Mouse (Mus musculus): Measurements from ENCODE around the gene Fhit. TPM values are rescaled to one million over a fixed set of nuclear protein-coding genes. Genes with fewer than 3 reads are reported as not detected.
"Not testable (repeated sequence)": the region's sequence is repeated elsewhere in the genome, so short reads cannot be mapped to it uniquely, and the experiment has no call there.

Gene Fhit
- total and polyA plus RNA-seq, 2 experiments from 2014 or later, result 2.5 to 12.5 TPM

- H3K27me3 ChIP-seq (ENCODE audit: insufficient read depth, low read length), result no peaks in the 10 kb centered on the region
- H3K9ac ChIP-seq (replicated peaks; ENCODE audit: low read length), result no peak overlapping the region
- H3K4me1 ChIP-seq (ENCODE audit: insufficient read depth, low read length), result no peaks in the 10 kb centered on the region
- no peaks in the 10 kb centered on the region for H3K9me3 ChIP-seq (ENCODE audit: low read length)
- H3K4me3 ChIP-seq (ENCODE audit: low read length), result no peak overlapping the region
- WGBS, result 28% methylated on average over 5 of the region's 5 CpGs
- no peak for TF ChIP-seq CTCF (IDR thresholded peaks at IDR 0.05; ENCODE audit: low read depth)
- no peak overlapping the region for H3K27ac ChIP-seq
- no peak overlapping the region for H3K4me2 ChIP-seq (ENCODE audit: low read depth, low read length)
- no peaks in the 10 kb centered on the region for H3K36me3 ChIP-seq (ENCODE audit: insufficient read depth, low read length)
- DNase-seq (ENCODE audit: low spot score) (peak; percentile 43), ATAC-seq (no peak)
Observed at GRCm38 (mm10) chr14:11083462-11083861, 78.4 kb downstream of the Fhit start.

- Histone ChIP-seq H3K36me3 (ENCODE audit: insufficient read depth, low read length) (no peaks in the 10 kb centered on the region), H3K9me3 (ENCODE audit: low read length) (no peaks in the 10 kb centered on the region), H3K27ac (no peak overlapping the region), H3K27me3 (ENCODE audit: insufficient read depth, low read length) (no peaks in the 10 kb centered on the region), H3K4me2 (ENCODE audit: low read depth, low read length) (no peak overlapping the region), H3K4me3 (ENCODE audit: low read length) (no peak overlapping the region), H3K4me1 (ENCODE audit: insufficient read depth, low read length) (no peaks in the 10 kb centered on the region), H3K9ac (replicated peaks; ENCODE audit: low read length) (no peak overlapping the region)
- 55% methylated on average over 2 of the region's 2 CpGs for WGBS
- TF ChIP-seq CTCF (IDR thresholded peaks at IDR 0.05; ENCODE audit: low read depth), result no peak
- ATAC-seq (no peak), DNase-seq (ENCODE audit: low spot score) (no peak)
Observed at GRCm38 (mm10) chr14:11063594-11063993, 98.2 kb downstream of the Fhit start.

GRCm38 (mm10) chr14:11060221-11060620 is 101.6 kb downstream of the Fhit start:
- Histone ChIP-seq H3K4me3 (ENCODE audit: low read length) (no peak overlapping the region), H3K4me1 (ENCODE audit: insufficient read depth, low read length) (no peaks in the 10 kb centered on the region), H3K9ac (replicated peaks; ENCODE audit: low read length) (no peak overlapping the region), H3K36me3 (ENCODE audit: insufficient read depth, low read length) (no peaks in the 10 kb centered on the region), H3K27me3 (ENCODE audit: insufficient read depth, low read length) (no peaks in the 10 kb centered on the region), H3K9me3 (ENCODE audit: low read length) (no peaks in the 10 kb centered on the region), H3K4me2 (ENCODE audit: low read depth, low read length) (no peak overlapping the region), H3K27ac (no peak overlapping the region)
- ATAC-seq, result no peak
- TF ChIP-seq CTCF (IDR thresholded peaks at IDR 0.05; ENCODE audit: low read depth), result no peak
- no peak for DNase-seq (ENCODE audit: low spot score)

GRCm38 (mm10) chr14:11039503-11040300 is 122.1 kb downstream of the Fhit start:
- not testable (repeated sequence) for H3K4me3 ChIP-seq (ENCODE audit: low read length); H3K9ac ChIP-seq (replicated peaks; ENCODE audit: low read length); ATAC-seq; H3K27ac ChIP-seq; H3K4me1 ChIP-seq (ENCODE audit: insufficient read depth, low read length); DNase-seq (ENCODE audit: low spot score); H3K27me3 ChIP-seq (ENCODE audit: insufficient read depth, low read length); H3K9me3 ChIP-seq (ENCODE audit: low read length); H3K4me2 ChIP-seq (ENCODE audit: low read depth, low read length); H3K36me3 ChIP-seq (ENCODE audit: insufficient read depth, low read length)
- WGBS, result 61% methylated on average over 8 of the region's 8 CpGs

GRCm38 (mm10) chr14:11021391-11021790 is 140.4 kb downstream of the Fhit start:
- WGBS, result 16% methylated on average over 3 of the region's 3 CpGs
- Histone ChIP-seq H3K4me1 (ENCODE audit: insufficient read depth, low read length) (0 out of 2 replicates have a peak, but pooled peaks cover 3% of the 10 kb centered on the region), H3K4me3 (ENCODE audit: low read length) (no peak overlapping the region), H3K9me3 (ENCODE audit: low read length) (no peaks in the 10 kb centered on the region), H3K4me2 (ENCODE audit: low read depth, low read length) (no peak overlapping the region), H3K36me3 (ENCODE audit: insufficient read depth, low read length) (no peaks in the 10 kb centered on the region), H3K9ac (replicated peaks; ENCODE audit: low read length) (no peak overlapping the region), H3K27me3 (ENCODE audit: insufficient read depth, low read length) (no peaks in the 10 kb centered on the region), H3K27ac (no peak overlapping the region)
- DNase-seq (ENCODE audit: low spot score), result peak; percentile 18
- TF ChIP-seq CTCF (IDR thresholded peaks at IDR 0.05; ENCODE audit: low read depth), result no peak
- ATAC-seq, result no peak

GRCm38 (mm10) chr14:10978651-10979050 is 183.2 kb downstream of the Fhit start:
- 81% methylated on average over 3 of the region's 3 CpGs for WGBS
- no peak overlapping the region for H3K4me2 ChIP-seq (ENCODE audit: low read depth, low read length)
- H3K9me3 ChIP-seq (ENCODE audit: low read length), result no peaks in the 10 kb centered on the region
- no peak for DNase-seq (ENCODE audit: low spot score)
- no peak overlapping the region for H3K27ac ChIP-seq
- no peak for TF ChIP-seq CTCF (IDR thresholded peaks at IDR 0.05; ENCODE audit: low read depth)
- no peak overlapping the region for H3K4me3 ChIP-seq (ENCODE audit: low read length)
- H3K9ac ChIP-seq (replicated peaks; ENCODE audit: low read length), result no peak overlapping the region
- H3K4me1 ChIP-seq (ENCODE audit: insufficient read depth, low read length), result no peaks in the 10 kb centered on the region
- no peak for ATAC-seq
- H3K27me3 ChIP-seq (ENCODE audit: insufficient read depth, low read length), result no peaks in the 10 kb centered on the region
- no peaks in the 10 kb centered on the region for H3K36me3 ChIP-seq (ENCODE audit: insufficient read depth, low read length)

GRCm38 (mm10) chr14:10941647-10942046 is 220.2 kb downstream of the Fhit start:
- no peaks in the 10 kb centered on the region for H3K36me3 ChIP-seq (ENCODE audit: insufficient read depth, low read length)
- no peaks in the 10 kb centered on the region for H3K9me3 ChIP-seq (ENCODE audit: low read length)
- H3K9ac ChIP-seq (replicated peaks; ENCODE audit: low read length), result no peak overlapping the region
- WGBS, result 95% methylated on average over 1 of the region's 1 CpGs
- DNase-seq (ENCODE audit: low spot score) (no peak), ATAC-seq (no peak)
- H3K4me1 ChIP-seq (ENCODE audit: insufficient read depth, low read length), result no peaks in the 10 kb centered on the region
- H3K4me2 ChIP-seq (ENCODE audit: low read depth, low read length), result no peak overlapping the region
- no peaks in the 10 kb centered on the region for H3K27me3 ChIP-seq (ENCODE audit: insufficient read depth, low read length)
- H3K4me3 ChIP-seq (ENCODE audit: low read length), result no peak overlapping the region
- no peak overlapping the region for H3K27ac ChIP-seq
- no peak for TF ChIP-seq CTCF (IDR thresholded peaks at IDR 0.05; ENCODE audit: low read depth)

Data from hindbrain, postnatal 0 days (tissue).